Mouse (Mus musculus): ENCODE data around the gene Kdm2a. TPM values are rescaled to one million over a fixed set of nuclear protein-coding genes. Genes with fewer than 3 reads are reported as not detected.
A peak's percentile ranks its signal among the peaks of the same experiment; 100 is the strongest.

Gene Kdm2a
- polyA plus RNA-seq, 1 experiment from 2014 or later, result 18.5 TPM

DNA sequence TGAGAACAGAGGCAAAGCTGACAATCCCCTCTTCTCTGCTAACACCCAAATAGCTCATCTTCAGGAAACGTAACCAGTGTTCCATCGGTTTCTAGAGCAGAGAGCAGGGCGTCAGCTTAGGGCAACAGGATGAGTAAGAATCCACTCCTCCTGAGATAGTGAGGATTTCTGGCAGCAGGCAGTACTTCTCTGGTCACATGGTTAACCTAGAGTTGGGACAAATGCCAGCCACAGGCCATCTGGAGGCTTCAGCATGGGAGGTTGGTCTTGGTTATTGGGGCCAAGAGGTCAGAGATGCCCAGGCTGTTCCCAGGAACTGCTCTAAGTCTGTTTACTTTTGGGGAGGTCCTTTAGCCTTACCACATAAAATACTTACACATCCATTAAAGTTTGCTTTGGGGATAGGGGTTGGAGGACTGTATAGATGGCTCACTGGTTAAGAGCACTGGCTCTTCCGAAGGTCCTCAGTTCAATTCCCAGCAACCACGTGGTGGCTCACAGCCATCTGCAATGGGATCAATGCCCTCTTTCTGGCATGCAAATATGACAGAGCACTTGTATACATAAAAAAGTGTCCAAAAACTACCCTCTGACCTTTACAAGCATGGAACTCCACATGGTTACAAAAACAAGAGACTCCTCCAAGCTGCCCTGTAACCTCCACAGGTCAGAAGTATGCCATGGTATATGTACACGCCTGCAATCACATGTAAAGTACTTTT lies 82.7 kb downstream of the Kdm2a start:
- Histone ChIP-seq H3K27me3 (replicated peaks; ENCODE audit: insufficient read depth, low read length) (no peaks in the 10 kb centered on the region), H3K4me1 (ENCODE audit: insufficient read depth, low read depth, low read length) (no peaks in the 10 kb centered on the region), H3K4me2 (replicated peaks; ENCODE audit: low read depth, low read length) (no peak overlapping the region), H3K27ac (ENCODE audit: low read length) (no peak overlapping the region), H3K9ac (replicated peaks; ENCODE audit: low read depth) (no peak overlapping the region), H3K4me3 (ENCODE audit: low read depth, low read length) (no peak overlapping the region), H3K9me3 (ENCODE audit: low read length) (no peaks in the 10 kb centered on the region), H3K36me3 (ENCODE audit: insufficient read depth, low read length) (peaks cover 16% of the 10 kb centered on the region)
- DNase-seq (ENCODE audit: low spot score), result peak; percentile 35
- peak; percentile 43 for ATAC-seq
- no peak for TF ChIP-seq EP300 (IDR thresholded peaks at IDR 0.05)
- no peak for TF ChIP-seq CTCF (IDR thresholded peaks at IDR 0.05)
- WGBS, result 60% methylated on average over 6 of the region's 6 CpGs

DNA sequence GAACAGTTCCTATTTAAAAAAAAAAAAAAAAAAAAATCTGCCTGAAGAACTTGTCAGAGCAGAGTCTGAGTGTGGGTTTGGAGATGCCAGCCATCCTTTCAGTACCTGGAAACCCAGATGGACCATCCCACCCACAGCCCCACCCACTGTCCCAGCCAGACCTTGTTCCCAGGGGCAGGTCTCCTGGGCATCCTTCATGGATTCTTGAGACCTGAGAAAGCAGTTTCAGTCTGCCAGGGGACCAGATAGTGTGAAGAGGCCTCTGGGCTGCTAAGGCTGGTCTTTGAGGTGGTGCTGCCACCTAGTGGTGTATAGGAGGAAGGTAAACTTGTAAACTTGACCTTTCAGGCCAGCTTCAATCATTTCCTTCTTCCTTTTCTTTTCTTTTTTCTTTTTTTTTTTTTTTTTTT lies 88.3 kb downstream of the Kdm2a start:
- Histone ChIP-seq H3K9me3 (ENCODE audit: low read length) (no peaks in the 10 kb centered on the region), H3K27ac (ENCODE audit: low read length) (no peak overlapping the region), H3K36me3 (ENCODE audit: insufficient read depth, low read length) (no peaks in the 10 kb centered on the region), H3K4me3 (ENCODE audit: low read depth, low read length) (no peak overlapping the region), H3K4me1 (ENCODE audit: insufficient read depth, low read depth, low read length) (peaks cover 5% of the 10 kb centered on the region), H3K27me3 (replicated peaks; ENCODE audit: insufficient read depth, low read length) (no peaks in the 10 kb centered on the region), H3K9ac (replicated peaks; ENCODE audit: low read depth) (no peak overlapping the region), H3K4me2 (replicated peaks; ENCODE audit: low read depth, low read length) (no peak overlapping the region)
- peak; percentile 87 for TF ChIP-seq CTCF (IDR thresholded peaks at IDR 0.05)
- TF ChIP-seq EP300 (IDR thresholded peaks at IDR 0.05), result no peak
- ATAC-seq (peak; percentile 32), DNase-seq (ENCODE audit: low spot score) (peak; percentile 93)

- ATAC-seq, result no peak
- Histone ChIP-seq H3K36me3 (ENCODE audit: insufficient read depth, low read length) (no peaks in the 10 kb centered on the region), H3K27ac (ENCODE audit: low read length) (no peak overlapping the region), H3K4me2 (replicated peaks; ENCODE audit: low read depth, low read length) (no peak overlapping the region), H3K9me3 (ENCODE audit: low read length) (no peaks in the 10 kb centered on the region), H3K4me1 (ENCODE audit: insufficient read depth, low read depth, low read length) (peaks cover 10% of the 10 kb centered on the region), H3K9ac (replicated peaks; ENCODE audit: low read depth) (no peak overlapping the region), H3K27me3 (replicated peaks; ENCODE audit: insufficient read depth, low read length) (no peaks in the 10 kb centered on the region), H3K4me3 (ENCODE audit: low read depth, low read length) (no peak overlapping the region)
- no peak for TF ChIP-seq CTCF (IDR thresholded peaks at IDR 0.05)
- TF ChIP-seq EP300 (IDR thresholded peaks at IDR 0.05), result no peak
- 92% methylated on average over 4 of the region's 4 CpGs for WGBS
- no peak for DNase-seq (ENCODE audit: low spot score)
Measured at GRCm38 (mm10) chr19:4309302-4309701, 88.8 kb downstream of the Kdm2a start.

DNA sequence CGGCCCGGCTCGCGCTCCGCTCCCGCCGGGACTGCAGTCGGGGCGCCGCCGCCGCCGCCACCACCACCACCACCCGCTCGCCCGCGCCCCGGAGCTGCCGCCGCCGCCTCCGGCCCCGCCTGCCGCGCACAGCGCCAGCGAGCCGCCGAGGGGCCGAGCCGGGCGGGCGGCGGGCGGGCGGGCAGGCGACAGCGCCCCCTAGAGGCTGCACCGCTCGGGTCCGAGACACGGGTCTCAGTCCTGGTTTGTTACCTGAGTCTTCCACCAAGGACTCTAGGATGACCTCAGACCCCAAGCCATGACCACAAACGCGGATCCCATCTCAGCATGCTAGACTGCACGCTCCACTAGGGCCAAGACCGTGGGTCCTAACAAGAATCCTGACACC lies 91.9 kb downstream of the Kdm2a start, which contains the start of gene Grk2:
TSS of gene Grk2 (minus strand) at position 33 of the 388 bp plus-strand sequence.
- H3K4me1 ChIP-seq (ENCODE audit: insufficient read depth, low read depth, low read length), result peaks cover 37% of the 10 kb centered on the region
- H3K4me3 ChIP-seq (ENCODE audit: low read depth, low read length), result peak within 1 kb of the TSS; percentile 80
- peak; percentile 85 for DNase-seq (ENCODE audit: low spot score)

DNA sequence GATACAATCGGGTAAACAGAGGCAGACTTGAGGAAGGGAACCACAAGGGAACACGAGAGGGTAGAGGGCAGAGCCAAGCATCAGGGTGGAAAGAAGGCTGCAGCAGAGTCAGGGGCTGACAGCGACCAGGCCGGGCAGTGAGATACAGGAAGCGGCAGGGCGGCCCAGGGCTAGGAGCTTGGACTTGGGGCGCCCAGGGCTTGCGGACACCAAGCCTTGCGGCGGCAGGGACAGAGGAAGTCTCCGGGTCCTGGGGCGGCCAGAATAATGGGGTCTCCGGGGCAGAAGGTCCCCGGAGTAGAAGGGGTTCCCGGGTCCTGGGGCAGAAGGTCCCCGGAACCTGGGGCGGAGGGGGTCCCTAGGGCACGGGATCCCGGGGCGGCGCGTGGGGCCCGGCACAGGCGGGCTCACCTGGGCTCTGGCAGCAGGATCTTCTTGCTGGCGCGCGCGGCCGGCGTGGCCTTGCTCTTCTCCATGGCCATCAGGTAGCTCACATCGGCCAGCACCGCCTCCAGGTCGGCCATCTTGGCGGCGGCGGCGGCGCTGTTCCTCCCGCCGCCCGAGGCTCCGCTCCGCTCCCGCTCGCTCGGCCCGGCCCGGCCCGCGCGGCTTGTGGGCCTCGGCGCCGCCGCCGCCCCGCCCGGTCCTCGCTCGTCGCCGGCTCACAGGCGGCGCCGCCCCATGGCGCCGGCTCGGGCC lies 92.4 kb downstream of the Kdm2a start:
- no peaks in the 10 kb centered on the region for H3K9me3 ChIP-seq (ENCODE audit: low read length)
- no peaks in the 10 kb centered on the region for H3K36me3 ChIP-seq (ENCODE audit: insufficient read depth, low read length)
- peak overlapping the region; percentile 80 for H3K4me3 ChIP-seq (ENCODE audit: low read depth, low read length)
- TF ChIP-seq EP300 (IDR thresholded peaks at IDR 0.05) (no peak), CTCF (IDR thresholded peaks at IDR 0.05) (no peak)
- under 1% methylated on average over 37 of the region's 68 CpGs for WGBS
- ATAC-seq (peak; percentile 80), DNase-seq (ENCODE audit: low spot score) (peak; percentile 66)
- H3K27me3 ChIP-seq (replicated peaks; ENCODE audit: insufficient read depth, low read length), result no peaks in the 10 kb centered on the region
- H3K9ac ChIP-seq (replicated peaks; ENCODE audit: low read depth), result peak overlapping the region; percentile 90
- peaks cover 40% of the 10 kb centered on the region for H3K4me1 ChIP-seq (ENCODE audit: insufficient read depth, low read depth, low read length)
- H3K4me2 ChIP-seq (replicated peaks; ENCODE audit: low read depth, low read length), result peak overlapping the region; percentile 81
- H3K27ac ChIP-seq (ENCODE audit: low read length), result peak overlapping the region; percentile 89

More for the DNA sequence above, 91.9 kb downstream of the Kdm2a start, which contains the start of gene Grk2:
- peak; percentile 85 for ATAC-seq
- WGBS, result 0% methylated on average over 9 of the region's 46 CpGs
- Histone ChIP-seq H3K36me3 (ENCODE audit: insufficient read depth, low read length) (no peaks in the 10 kb centered on the region), H3K27me3 (replicated peaks; ENCODE audit: insufficient read depth, low read length) (no peaks in the 10 kb centered on the region), H3K27ac (ENCODE audit: low read length) (peak within 1 kb of the TSS; percentile 89), H3K9ac (replicated peaks; ENCODE audit: low read depth) (peak within 1 kb of the TSS; percentile 90), H3K9me3 (ENCODE audit: low read length) (no peaks in the 10 kb centered on the region), H3K4me2 (replicated peaks; ENCODE audit: low read depth, low read length) (peak within 1 kb of the TSS; percentile 81)
- TF ChIP-seq EP300 (IDR thresholded peaks at IDR 0.05) (no peak), CTCF (IDR thresholded peaks at IDR 0.05) (peak; percentile 76)

- H3K4me1 ChIP-seq (ENCODE audit: insufficient read depth, low read depth, low read length), result peaks cover 46% of the 10 kb centered on the region
- DNase-seq (ENCODE audit: low spot score) (peak; percentile 30), ATAC-seq (no peak)
- H3K9me3 ChIP-seq (ENCODE audit: low read length), result no peaks in the 10 kb centered on the region
- WGBS, result 24% methylated on average over 4 of the region's 4 CpGs
- TF ChIP-seq EP300 (IDR thresholded peaks at IDR 0.05) (no peak), CTCF (IDR thresholded peaks at IDR 0.05) (no peak)
- H3K4me3 ChIP-seq (ENCODE audit: low read depth, low read length), result peak overlapping the region; percentile 80
- H3K36me3 ChIP-seq (ENCODE audit: insufficient read depth, low read length), result no peaks in the 10 kb centered on the region
- H3K9ac ChIP-seq (replicated peaks; ENCODE audit: low read depth), result peak overlapping the region; percentile 90
- peak overlapping the region; percentile 81 for H3K4me2 ChIP-seq (replicated peaks; ENCODE audit: low read depth, low read length)
- no peaks in the 10 kb centered on the region for H3K27me3 ChIP-seq (replicated peaks; ENCODE audit: insufficient read depth, low read length)
- peak overlapping the region; percentile 43; the same call in 1 of the 2 replicates for H3K27ac ChIP-seq (ENCODE audit: low read length)
Measured at GRCm38 (mm10) chr19:4304871-4305321, 93.2 kb downstream of the Kdm2a start.

Data from lung, postnatal 0 days (tissue).